9 mouse cellular contexts compared by ENCODE assay signal in the genomic region with DNA sequence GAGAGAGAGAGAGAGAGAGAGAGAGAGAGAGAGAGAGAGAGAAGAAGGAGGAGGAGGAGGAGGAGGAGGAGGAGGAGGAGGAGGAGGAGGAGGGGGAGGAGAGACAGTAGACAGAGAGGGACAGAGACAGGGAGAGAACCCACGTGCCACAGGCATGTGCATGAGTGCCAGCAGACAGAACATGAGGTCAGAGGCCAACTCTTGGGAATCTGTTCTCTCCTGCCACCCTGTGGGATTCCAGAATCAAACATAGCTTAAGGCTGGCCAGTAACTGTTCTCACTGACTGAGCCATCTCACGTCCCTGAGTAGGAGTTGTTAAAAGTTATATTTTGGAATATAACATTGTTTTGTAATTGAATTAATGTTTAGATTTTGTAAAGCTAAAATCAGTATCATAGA. TPM values are rescaled to one million over a fixed set of nuclear protein-coding genes. Genes with fewer than 3 reads are reported as not detected.
A peak's percentile ranks its signal among the peaks of the same experiment; 100 is the strongest.
DNase-seq lines count a peak whose midpoint lies in the region; ATAC-seq lines count a peak whose summit lies in the region.
"Had no signal": no experiment of that assay in that cellular context is flagged by ENCODE, and none has a peak within 500 bp of the region (broad histone marks: within the 10 kb centered on the region; RNA-seq: fewer than 3 reads in every experiment).

No protein-coding gene starts in this region.

- no peaks in the 10 kb centered on the region for H3K27me3 ChIP-seq in kidney, embryonic 15.5 days
- H3K27me3 ChIP-seq: embryonic facial prominence, embryonic 15.5 days had no signal

- H3K4me3 ChIP-seq in kidney, embryonic 15.5 days (replicated peaks), result no peak overlapping the region
- H3K4me3 ChIP-seq: embryonic facial prominence, embryonic 15.5 days had no signal

- 28% methylated on average over 2 of the region's 2 CpGs for WGBS in kidney, embryonic 15.5 days

- H3K27ac ChIP-seq in kidney, embryonic 15.5 days, result no peak overlapping the region
- H3K27ac ChIP-seq: embryonic facial prominence, embryonic 15.5 days had no signal

- peak; percentile 61 for ATAC-seq in granulocyte monocyte progenitor cell, adult 5-6 weeks (replicated peaks; ENCODE audit: poor library complexity, severe bottlenecking)
- ATAC-seq in kidney, embryonic 15.5 days (replicated peaks; ENCODE audit: low FRiP score), result peak; percentile 57
- no peak for ATAC-seq in CD4-positive, CD25-positive, alpha-beta regulatory T cell, adult 4 months

- H3K4me1 ChIP-seq in kidney, embryonic 15.5 days, result peaks cover 6% of the 10 kb centered on the region
- H3K4me1 ChIP-seq: embryonic facial prominence, embryonic 15.5 days had no signal

- no peak overlapping the region for H3K9ac ChIP-seq in kidney, embryonic 15.5 days
- H3K9ac ChIP-seq: embryonic facial prominence, embryonic 15.5 days had no signal

- peak; percentile 6 to 17 for DNase-seq in cerebellum, postnatal 25 days
- DNase-seq in cerebellum, adult 9-10 months, result no peak
- peak; percentile 65 for DNase-seq in Muller cell, postnatal 12 days (ENCODE audit: inconsistent ontology term)
- DNase-seq in retina, embryonic 14.5 days (ENCODE audit: low spot score), result peak; percentile 67
- DNase-seq in left cerebral cortex, postnatal 36 days (ENCODE audit: low spot score in 2 of 2), result no peak

- H3K36me3 ChIP-seq in kidney, embryonic 15.5 days, result no peaks in the 10 kb centered on the region
- H3K36me3 ChIP-seq: embryonic facial prominence, embryonic 15.5 days had no signal

- intact Hi-C loops in left cerebral cortex, postnatal 36 days (cut with DNase I), result no loop called here

- H3K9me3 ChIP-seq in kidney, embryonic 15.5 days (replicated peaks), result no peaks in the 10 kb centered on the region
- H3K9me3 ChIP-seq: embryonic facial prominence, embryonic 15.5 days had no signal

- H3K4me2 ChIP-seq in kidney, embryonic 15.5 days, result no peak overlapping the region
- H3K4me2 ChIP-seq: embryonic facial prominence, embryonic 15.5 days had no signal

RNA-seq across cellular contexts. Expression of gene Gbe1, which starts 39.3 kb away (rescaled TPM):
- total RNA-seq in granulocyte monocyte progenitor cell, adult 5-6 weeks (2014; fragmentation: Nextera tagmentation), result 21.5 and 23.6 TPM in 2 replicates
- 33.9 and 42.4 TPM in 2 replicates for total RNA-seq in granulocyte monocyte progenitor cell, adult 5-6 weeks (2017)
- polyA plus RNA-seq in kidney, embryonic 15.5 days (2015; fragmentation: Nextera tagmentation; extraction: Ambion mirVana), result 27.1 and 29.8 TPM in 2 replicates
- 10 to 100 TPM; 16.0 to 16.8 TPM for polyA plus RNA-seq in CD4-positive, CD25-positive, alpha-beta regulatory T cell, adult 4 months (2017; shearing (Covaris generic))
- 10 to 100 TPM in 1 of 2 experiments, 1 to 10 TPM in 1; 9.1 to 11.3 TPM for total RNA-seq in left cerebral cortex, postnatal 36 days (2021)

Comparison
In these comparisons a context has a peak if more than half of its experiments do, and no peak if none do; other contexts are left out.
1. DNase-seq: peak in cerebellum, postnatal 25 days (2 of 2), Muller cell, postnatal 12 days (single experiment) and retina, embryonic 14.5 days (single experiment); none in cerebellum, adult 9-10 months (single experiment) and left cerebral cortex, postnatal 36 days (0 of 2).